Mouse (Mus musculus) lung, adult 18-20 months (tissue): ENCODE measurements at regions not wholly inside any gene's neighbourhood (a gene's known extent, or its start where the extent isn't known, plus 50 kb on each side); places are given as distances from the start of the nearest gene placed in this dataset.

Experiments used
- DNase-seq, 2 experiments: peaks; one replicate each; pipeline ENCODE4 v3.0.0; 2022; ENCODE audit warnings: mixed read lengths in 2 of 2

- DNase-seq = no peak
Measured at GRCm38 (mm10) chr16:45331236-45331635, 77.6 kb downstream of the Cd200 start.

GRCm38 (mm10) chr16:45330298-45330697, 78.6 kb downstream of the Cd200 start:
- peak in 1 of 2 experiments; percentile 26 for DNase-seq

- no peak for DNase-seq
Measured at GRCm38 (mm10) chr16:45329716-45330115, 79.1 kb downstream of the Cd200 start.

- DNase-seq = no peak
Measured at GRCm38 (mm10) chr16:45327103-45327502, 81.8 kb downstream of the Cd200 start.

- no peak for DNase-seq
Measured at GRCm38 (mm10) chr16:45311479-45311878, 87.4 kb downstream of the Btla start.
